Mouse (Mus musculus): ENCODE measurements at regions not wholly inside any gene's neighbourhood (a gene's known extent, or its start where the extent isn't known, plus 50 kb on each side); places are given as distances from the start of the nearest gene placed in this dataset.

- no peaks in the 10 kb centered on the region for H3K36me3 ChIP-seq
- no peak overlapping the region for H3K27ac ChIP-seq
- 0 out of 2 replicates have a peak, but pooled peaks cover 8% of the 10 kb centered on the region for H3K27me3 ChIP-seq
- 87% methylated on average over 10 of the region's 10 CpGs for WGBS
- no peak overlapping the region for H3K9ac ChIP-seq
- H3K4me1 ChIP-seq (replicated peaks), result peaks cover 10% of the 10 kb centered on the region
- H3K9me3 ChIP-seq, result no peaks in the 10 kb centered on the region
- no peak overlapping the region for H3K4me3 ChIP-seq
- no peak overlapping the region for H3K4me2 ChIP-seq
- ATAC-seq (ENCODE audit: low FRiP score), result no peak
These were observed 223.2 kb upstream of the Sox2 start for GRCm38 (mm10) chr3:34426955-34427354.

GRCm38 (mm10) chr3:34411915-34412306 lies 238.3 kb upstream of the Sox2 start:
- H3K9ac ChIP-seq, result no peak overlapping the region
- ATAC-seq (ENCODE audit: low FRiP score), result peak; percentile 75; the same call in 1 of the 2 replicates
- no peak overlapping the region for H3K4me3 ChIP-seq
- H3K4me2 ChIP-seq, result peak overlapping the region; percentile 17; the same call in 1 of the 2 replicates
- no peaks in the 10 kb centered on the region for H3K36me3 ChIP-seq
- H3K27me3 ChIP-seq, result no peaks in the 10 kb centered on the region
- no peaks in the 10 kb centered on the region for H3K9me3 ChIP-seq
- 44% methylated on average over 3 of the region's 3 CpGs for WGBS
- H3K4me1 ChIP-seq (replicated peaks), result peaks cover 8% of the 10 kb centered on the region
- H3K27ac ChIP-seq, result peak overlapping the region; percentile 70

GRCm38 (mm10) chr3:34411142-34411914 lies 238.9 kb upstream of the Sox2 start:
- Histone ChIP-seq H3K4me3 (no peak overlapping the region), H3K9me3 (no peaks in the 10 kb centered on the region), H3K27me3 (no peaks in the 10 kb centered on the region), H3K4me2 (peak overlapping the region; percentile 17; the same call in 1 of the 2 replicates), H3K9ac (no peak overlapping the region), H3K27ac (peak overlapping the region; percentile 70), H3K4me1 (replicated peaks) (peaks cover 8% of the 10 kb centered on the region), H3K36me3 (no peaks in the 10 kb centered on the region)
- ATAC-seq (ENCODE audit: low FRiP score), result peak; percentile 85
- 23% methylated on average over 10 of the region's 10 CpGs for WGBS

- no peak overlapping the region for H3K4me3 ChIP-seq
- 0 out of 2 replicates have a peak, but pooled peaks cover 5% of the 10 kb centered on the region for H3K4me1 ChIP-seq (replicated peaks)
- WGBS, result 85% methylated on average over 2 of the region's 2 CpGs
- H3K4me2 ChIP-seq, result no peak overlapping the region
- no peak overlapping the region for H3K9ac ChIP-seq
- no peaks in the 10 kb centered on the region for H3K9me3 ChIP-seq
- no peaks in the 10 kb centered on the region for H3K27me3 ChIP-seq
- no peak overlapping the region for H3K27ac ChIP-seq
- no peaks in the 10 kb centered on the region for H3K36me3 ChIP-seq
- no peak for ATAC-seq (ENCODE audit: low FRiP score)
These were observed 246.6 kb upstream of the Sox2 start for GRCm38 (mm10) chr3:34403586-34403985.

- ATAC-seq (ENCODE audit: low FRiP score), result no peak
- H3K4me3 ChIP-seq, result no peak overlapping the region
- H3K4me1 ChIP-seq (replicated peaks), result no peaks in the 10 kb centered on the region
- no peaks in the 10 kb centered on the region for H3K36me3 ChIP-seq
- no peak overlapping the region for H3K4me2 ChIP-seq
- peaks cover 12% of the 10 kb centered on the region; the same call in 1 of the 2 replicates for H3K9me3 ChIP-seq
- H3K9ac ChIP-seq, result no peak overlapping the region
- H3K27ac ChIP-seq, result no peak overlapping the region
- H3K27me3 ChIP-seq, result no peaks in the 10 kb centered on the region
- WGBS, result 98% methylated on average over 2 of the region's 2 CpGs
These were observed 258.9 kb upstream of the Sox2 start for GRCm38 (mm10) chr3:34391275-34391674.

GRCm38 (mm10) chr3:34384965-34385505 lies 265.2 kb upstream of the Sox2 start:
- no peak overlapping the region for H3K9ac ChIP-seq
- no peak overlapping the region for H3K27ac ChIP-seq
- WGBS, result 53% methylated on average over 12 of the region's 12 CpGs
- H3K9me3 ChIP-seq, result no peaks in the 10 kb centered on the region
- H3K27me3 ChIP-seq, result no peaks in the 10 kb centered on the region
- H3K4me1 ChIP-seq (replicated peaks), result peaks cover 6% of the 10 kb centered on the region; the same call in 1 of the 2 replicates
- H3K4me3 ChIP-seq, result no peak overlapping the region
- peak; percentile 43; the same call in 1 of the 2 replicates for ATAC-seq (ENCODE audit: low FRiP score)
- H3K4me2 ChIP-seq, result no peak overlapping the region
- no peaks in the 10 kb centered on the region for H3K36me3 ChIP-seq

- Histone ChIP-seq H3K9ac (no peak overlapping the region), H3K4me1 (replicated peaks) (peaks cover 6% of the 10 kb centered on the region), H3K9me3 (no peaks in the 10 kb centered on the region), H3K27me3 (no peaks in the 10 kb centered on the region), H3K36me3 (no peaks in the 10 kb centered on the region), H3K4me3 (no peak overlapping the region), H3K27ac (no peak overlapping the region), H3K4me2 (peak overlapping the region; percentile 41; the same call in 1 of the 2 replicates)
- WGBS, result 32% methylated on average over 2 of the region's 2 CpGs
- ATAC-seq (ENCODE audit: low FRiP score), result no peak
These were observed 272.3 kb upstream of the Sox2 start for GRCm38 (mm10) chr3:34377913-34378312.

- H3K4me2 ChIP-seq, result peak overlapping the region; percentile 41
- H3K27me3 ChIP-seq, result no peaks in the 10 kb centered on the region
- H3K4me1 ChIP-seq (replicated peaks), result peaks cover 6% of the 10 kb centered on the region
- no peak overlapping the region for H3K27ac ChIP-seq
- H3K4me3 ChIP-seq, result no peak overlapping the region
- H3K36me3 ChIP-seq, result no peaks in the 10 kb centered on the region
- WGBS, result 25% methylated on average over 11 of the region's 12 CpGs
- no peak for ATAC-seq (ENCODE audit: low FRiP score)
- H3K9me3 ChIP-seq, result no peaks in the 10 kb centered on the region
- H3K9ac ChIP-seq, result peak overlapping the region; percentile 55; the same call in 1 of the 2 replicates
These were observed 272.9 kb upstream of the Sox2 start for GRCm38 (mm10) chr3:34377329-34377728.

- Histone ChIP-seq H3K27me3 (no peaks in the 10 kb centered on the region), H3K27ac (no peak overlapping the region), H3K4me1 (replicated peaks) (no peaks in the 10 kb centered on the region), H3K9me3 (no peaks in the 10 kb centered on the region), H3K36me3 (no peaks in the 10 kb centered on the region), H3K4me3 (no peak overlapping the region), H3K9ac (no peak overlapping the region), H3K4me2 (no peak overlapping the region)
- no peak for ATAC-seq (ENCODE audit: low FRiP score)
- WGBS, result 96% methylated on average over 2 of the region's 2 CpGs
These were observed 278.8 kb upstream of the Sox2 start for GRCm38 (mm10) chr3:34371418-34371817.

GRCm38 (mm10) chr3:34338100-34338499 lies 257.0 kb upstream of the Dnajc19 start:
- Histone ChIP-seq H3K9me3 (no peaks in the 10 kb centered on the region), H3K4me1 (replicated peaks) (no peaks in the 10 kb centered on the region), H3K9ac (no peak overlapping the region), H3K4me3 (no peak overlapping the region), H3K27me3 (no peaks in the 10 kb centered on the region; the same call in 1 of the 2 replicates), H3K36me3 (no peaks in the 10 kb centered on the region), H3K4me2 (no peak overlapping the region), H3K27ac (no peak overlapping the region)
- 84% methylated on average over 9 of the region's 9 CpGs for WGBS
- no peak for ATAC-seq (ENCODE audit: low FRiP score)

GRCm38 (mm10) chr3:34333555-34333954 lies 252.4 kb upstream of the Dnajc19 start:
- no peak for ATAC-seq (ENCODE audit: low FRiP score)
- Histone ChIP-seq H3K27me3 (peaks cover 3% of the 10 kb centered on the region; the same call in 1 of the 2 replicates), H3K4me1 (replicated peaks) (peaks cover 23% of the 10 kb centered on the region), H3K36me3 (no peaks in the 10 kb centered on the region), H3K4me2 (no peak overlapping the region), H3K4me3 (no peak overlapping the region), H3K9me3 (no peaks in the 10 kb centered on the region), H3K27ac (no peak overlapping the region), H3K9ac (no peak overlapping the region)
- 82% methylated on average over 4 of the region's 4 CpGs for WGBS

- 32% methylated on average over 5 of the region's 5 CpGs for WGBS
- Histone ChIP-seq H3K4me1 (replicated peaks) (peaks cover 23% of the 10 kb centered on the region), H3K4me2 (peak overlapping the region; percentile 33), H3K27me3 (peaks cover 10% of the 10 kb centered on the region; the same call in 1 of the 2 replicates), H3K9me3 (no peaks in the 10 kb centered on the region), H3K9ac (no peak overlapping the region), H3K36me3 (no peaks in the 10 kb centered on the region), H3K4me3 (no peak overlapping the region), H3K27ac (0 out of 2 replicates have a peak overlapping the region, but pooled peaks have one; percentile 4)
- peak; percentile 21; the same call in 1 of the 2 replicates for ATAC-seq (ENCODE audit: low FRiP score)
These were observed 250.8 kb upstream of the Dnajc19 start for GRCm38 (mm10) chr3:34331889-34332276.

All from hindbrain, embryonic 13.5 days (tissue).